Mouse (Mus musculus): Measurements from ENCODE around the gene Ppm1b.
A peak's percentile ranks its signal among the peaks of the same experiment; 100 is the strongest.

The Ppm1b gene

GRCm38 (mm10) chr17:85023247-85024167 lies 67.0 kb downstream of the Ppm1b start:
- peak; percentile 92 for DNase-seq (ENCODE audit: low read depth, low spot score)

- no peak for DNase-seq (ENCODE audit: low read depth, low spot score)
Measured at GRCm38 (mm10) chr17:85024237-85024636, 67.7 kb downstream of the Ppm1b start.

GRCm38 (mm10) chr17:85025151-85025550 lies 68.6 kb downstream of the Ppm1b start:
- no peak for DNase-seq (ENCODE audit: low read depth, low spot score)

GRCm38 (mm10) chr17:85026436-85026835 lies 69.9 kb downstream of the Ppm1b start:
- DNase-seq (ENCODE audit: low read depth, low spot score): no peak

GRCm38 (mm10) chr17:85027247-85027646 lies 70.7 kb downstream of the Ppm1b start:
- DNase-seq (ENCODE audit: low read depth, low spot score): no peak

GRCm38 (mm10) chr17:85028093-85028739 lies 71.7 kb downstream of the Ppm1b start, which contains the start of gene Slc3a1:
Gene Slc3a1, plus strand, starts transcription at chr17:85028376.
- DNase-seq (ENCODE audit: low read depth, low spot score): no peak

- DNase-seq (ENCODE audit: low read depth, low spot score): no peak
Measured at GRCm38 (mm10) chr17:85028797-85029196, 72.3 kb downstream of the Ppm1b start.

- no peak for DNase-seq (ENCODE audit: low read depth, low spot score)
Measured at GRCm38 (mm10) chr17:85030651-85031050, 74.1 kb downstream of the Ppm1b start.

GRCm38 (mm10) chr17:85033087-85033486 lies 76.5 kb downstream of the Ppm1b start:
- DNase-seq (ENCODE audit: low read depth, low spot score): no peak

GRCm38 (mm10) chr17:85034068-85034467 lies 77.5 kb downstream of the Ppm1b start:
- DNase-seq (ENCODE audit: low read depth, low spot score): no peak

- no peak for DNase-seq (ENCODE audit: low read depth, low spot score)
Measured at GRCm38 (mm10) chr17:85037855-85038254, 81.3 kb downstream of the Ppm1b start.

- DNase-seq (ENCODE audit: low read depth, low spot score): no peak
Measured at GRCm38 (mm10) chr17:85038311-85038710, 81.8 kb downstream of the Ppm1b start.

GRCm38 (mm10) chr17:85038761-85039160 lies 82.2 kb downstream of the Ppm1b start:
- no peak for DNase-seq (ENCODE audit: low read depth, low spot score)

- no peak for DNase-seq (ENCODE audit: low read depth, low spot score)
Measured at GRCm38 (mm10) chr17:85040913-85041312, 84.4 kb downstream of the Ppm1b start.

GRCm38 (mm10) chr17:85042419-85042818 lies 85.9 kb downstream of the Ppm1b start:
- no peak for DNase-seq (ENCODE audit: low read depth, low spot score)

GRCm38 (mm10) chr17:85043404-85043816 lies 86.9 kb downstream of the Ppm1b start:
- DNase-seq (ENCODE audit: low read depth, low spot score): no peak

- DNase-seq (ENCODE audit: low read depth, low spot score): no peak
Measured at GRCm38 (mm10) chr17:85044466-85044865, 87.9 kb downstream of the Ppm1b start.

GRCm38 (mm10) chr17:85045160-85045559 lies 88.6 kb downstream of the Ppm1b start:
- no peak for DNase-seq (ENCODE audit: low read depth, low spot score)

- no peak for DNase-seq (ENCODE audit: low read depth, low spot score)
Measured at GRCm38 (mm10) chr17:85048379-85048778, 91.8 kb downstream of the Ppm1b start.

GRCm38 (mm10) chr17:85058276-85058675 lies 101.7 kb downstream of the Ppm1b start:
- DNase-seq (ENCODE audit: low read depth, low spot score): no peak

- no peak for DNase-seq (ENCODE audit: low read depth, low spot score)
Measured at GRCm38 (mm10) chr17:85059136-85059535, 102.6 kb downstream of the Ppm1b start.

GRCm38 (mm10) chr17:85063560-85063959 lies 107.0 kb downstream of the Ppm1b start:
- no peak for DNase-seq (ENCODE audit: low read depth, low spot score)

- no peak for DNase-seq (ENCODE audit: low read depth, low spot score)
Measured at GRCm38 (mm10) chr17:85067331-85067730, 110.8 kb downstream of the Ppm1b start.

All from R1 (cell line).